Mouse (Mus musculus): Measurements from ENCODE around the gene Snx3. TPM values are rescaled to one million over a fixed set of nuclear protein-coding genes. Genes with fewer than 3 reads are reported as not detected.

Snx3 gene
- total RNA-seq, 2 experiments from 2014 or later = 166 to 177 TPM

GRCm38 (mm10) chr10:42502349-42503111 lies 700 bp downstream of the Snx3 start:
- DNase-seq (ENCODE audit: low spot score) = peak; percentile 6
- intact Hi-C loops (cut with DNase I) = loop anchor here (1.0 to 10.0 kb wide), 4 partner anchors 24 to 688 kb away; partner anchors contain the start of genes Afg1l and Sec63

- DNase-seq (ENCODE audit: low spot score) = no peak
- intact Hi-C loops (cut with DNase I) = loop anchor here (5.0 to 10.0 kb wide), 3 partner anchors 47 to 689 kb away; partner anchors contain the start of gene Sec63
Measured at GRCm38 (mm10) chr10:42504096-42504710, 2.4 kb downstream of the Snx3 start.

DNA sequence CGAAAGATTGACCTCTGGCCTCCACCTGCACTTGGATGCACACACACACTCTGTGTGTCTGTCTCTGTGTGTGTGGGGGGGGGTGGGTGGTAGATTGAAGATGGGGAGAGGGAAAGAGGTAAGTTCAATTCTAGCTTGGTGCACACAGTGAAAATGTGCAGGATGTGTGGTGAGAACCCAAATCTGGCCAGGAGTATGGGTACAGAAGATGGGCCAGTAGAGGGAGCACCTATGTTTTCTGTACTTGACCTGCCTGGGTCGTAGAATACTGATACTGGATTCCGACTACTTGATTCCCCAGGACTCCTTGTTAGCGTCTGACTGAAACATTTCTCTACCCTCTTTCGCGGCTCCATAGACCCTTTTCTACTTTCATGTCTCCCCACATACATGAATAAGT lies 8.3 kb downstream of the Snx3 start:
- DNase-seq (ENCODE audit: low spot score) = no peak
- intact Hi-C loops (cut with DNase I) = loop anchor here (5.0 kb wide), 1 partner anchor 68 kb away; no protein-coding TSS in a partner anchor

DNA sequence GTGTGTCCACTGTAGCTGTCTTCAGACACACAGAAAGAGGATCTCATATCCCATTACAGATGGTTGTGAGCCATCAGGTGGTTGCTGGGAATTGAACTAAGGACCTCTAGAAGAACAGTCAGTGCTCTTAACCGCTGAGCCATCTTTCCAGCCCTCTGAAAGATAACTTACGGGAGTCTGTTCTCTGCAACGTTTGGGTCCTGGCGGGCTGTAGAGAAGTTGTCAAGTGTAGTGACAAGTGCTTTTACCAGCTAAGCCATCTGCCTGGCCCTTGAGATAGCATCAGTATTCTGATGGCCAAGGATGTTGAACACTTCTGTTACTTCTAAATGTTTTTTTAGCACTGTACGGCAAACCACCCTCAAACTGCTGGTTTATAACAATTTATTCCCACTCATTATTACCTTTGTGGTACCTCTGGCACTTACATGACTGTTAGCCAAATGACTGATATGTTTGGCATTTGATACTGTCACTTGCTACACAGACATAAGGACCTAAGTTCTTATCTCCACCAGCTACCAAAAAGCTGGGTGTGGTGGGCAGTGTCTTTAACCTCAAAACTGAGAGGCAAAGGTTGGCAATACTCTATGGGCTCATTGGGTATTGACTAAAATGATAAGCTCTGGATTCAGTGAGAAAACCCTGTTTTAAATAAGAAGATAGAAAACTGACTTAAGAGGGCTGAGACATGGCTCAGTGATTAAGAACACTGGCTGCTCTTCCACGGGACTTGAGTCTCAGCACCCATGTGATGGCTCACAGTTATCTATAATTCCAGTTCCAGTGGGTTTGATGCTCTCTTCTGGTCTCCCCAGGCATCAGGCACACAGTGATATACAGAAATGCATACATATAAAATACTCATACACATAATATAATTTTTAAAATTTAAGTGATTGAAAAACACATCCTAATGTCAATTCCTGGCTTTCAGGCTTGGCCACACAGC lies 9.6 kb downstream of the Snx3 start:
- no peak for DNase-seq (ENCODE audit: low spot score)
- intact Hi-C loops (cut with DNase I) = loop anchor here (5.0 kb wide), 1 partner anchor 69 kb away; no protein-coding TSS in a partner anchor

DNA sequence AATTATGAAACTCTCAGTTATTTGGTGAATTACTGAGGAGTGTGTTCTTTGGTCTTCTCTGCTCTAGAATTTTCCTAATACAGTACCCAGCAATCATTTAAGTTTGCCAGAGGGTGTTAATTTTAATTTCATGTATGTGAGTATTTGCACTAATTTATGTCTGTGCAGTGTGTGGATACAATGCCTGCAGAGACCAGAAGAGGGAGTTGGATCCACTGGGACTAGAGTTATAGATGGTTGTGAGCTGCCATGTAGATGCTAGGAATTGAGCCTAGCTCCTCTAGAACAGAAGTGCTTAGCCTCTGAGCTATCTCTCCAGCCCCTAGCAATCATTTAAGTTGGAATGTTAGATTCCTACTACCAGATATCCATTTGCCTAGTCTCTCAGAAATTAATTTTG lies 12.3 kb downstream of the Snx3 start:
- intact Hi-C loops (cut with DNase I) = loop anchor here (5.0 kb wide), 1 partner anchor 72 kb away; no protein-coding TSS in a partner anchor
- no peak for DNase-seq (ENCODE audit: low spot score)

- intact Hi-C loops (cut with DNase I) = no loop called here
- no peak for DNase-seq (ENCODE audit: low spot score)
Measured at GRCm38 (mm10) chr10:42518363-42518762, 16.5 kb downstream of the Snx3 start.

DNA sequence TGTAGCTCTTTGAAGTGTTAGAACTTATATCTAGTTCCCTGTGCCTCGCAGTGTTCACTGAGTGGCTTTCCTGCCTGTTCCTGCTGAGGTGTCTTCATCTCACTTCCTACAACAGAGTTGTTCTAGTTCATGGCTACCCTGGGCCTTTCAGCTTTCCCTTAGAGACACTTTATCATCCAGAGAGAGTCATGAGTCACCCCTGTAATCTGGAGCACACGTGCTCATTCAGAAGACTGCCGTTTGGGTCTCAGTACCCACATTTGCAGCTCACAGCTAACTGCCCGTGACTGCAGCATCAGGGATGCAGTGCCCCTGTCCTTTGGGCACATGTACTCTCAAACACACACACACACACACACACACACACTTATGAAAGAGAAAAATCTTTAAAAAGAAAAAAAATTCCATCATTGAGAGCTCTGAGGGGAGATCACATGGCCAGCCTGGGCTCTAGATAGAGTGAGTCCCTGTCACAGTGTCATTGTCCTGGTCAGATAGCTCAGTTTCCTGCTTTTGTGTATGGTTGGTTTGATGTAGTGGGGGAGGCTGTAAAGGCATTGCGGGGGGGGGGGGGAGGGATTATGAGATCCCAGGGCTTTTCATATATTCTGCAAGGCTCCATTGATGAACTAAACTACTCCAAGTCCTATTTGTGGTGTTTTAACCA lies 19.6 kb downstream of the Snx3 start:
- no peak for DNase-seq (ENCODE audit: low spot score)
- intact Hi-C loops (cut with DNase I) = no loop called here

DNA sequence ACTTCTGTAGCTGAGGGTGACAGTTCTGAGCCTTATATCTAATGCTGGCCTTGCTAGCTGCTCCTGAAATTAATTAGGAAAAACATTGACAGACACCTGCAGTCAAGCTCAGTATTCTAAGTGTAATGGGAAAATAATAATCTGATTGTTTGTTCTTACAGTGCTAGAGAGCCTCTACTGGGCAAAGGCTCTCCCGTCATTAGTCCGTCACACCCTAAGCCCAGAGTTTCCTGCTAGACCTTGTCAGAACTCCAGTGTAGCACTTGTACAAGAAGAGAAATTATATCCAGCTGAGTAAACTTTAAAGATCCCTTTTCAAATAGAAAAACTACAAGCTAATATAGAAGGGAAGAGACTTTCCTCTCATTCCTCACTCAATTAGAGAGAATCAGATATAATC lies 21.1 kb downstream of the Snx3 start:
- no peak for DNase-seq (ENCODE audit: low spot score)
- intact Hi-C loops (cut with DNase I) = no loop called here

DNA sequence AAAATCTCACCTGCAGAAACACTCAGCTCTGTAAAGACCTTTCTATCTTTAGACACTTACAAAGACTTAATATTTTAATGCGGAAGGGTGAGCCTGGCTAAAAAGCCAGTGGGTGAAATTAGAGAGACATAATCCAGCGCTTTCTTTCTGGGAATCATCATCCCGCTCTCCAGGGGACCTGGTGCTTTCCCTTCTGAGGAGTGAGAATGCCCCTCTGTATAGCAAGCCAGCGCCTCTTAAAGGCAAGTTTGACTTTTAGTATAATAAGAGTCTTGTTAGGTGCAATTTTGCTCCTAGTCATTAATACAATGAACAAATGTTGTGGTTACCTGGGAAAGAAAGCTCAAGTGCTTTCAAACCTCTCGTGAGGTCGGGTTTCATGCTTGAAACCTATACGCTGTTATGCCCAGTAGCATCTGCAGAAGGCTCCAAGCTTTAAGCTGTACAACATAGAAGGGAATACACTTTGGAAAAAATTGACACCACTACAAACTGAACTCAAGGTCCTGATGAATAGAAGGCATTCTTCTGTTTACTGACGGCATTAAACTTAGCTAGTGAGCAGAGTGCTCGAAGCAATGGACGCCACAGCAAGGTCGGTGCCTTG lies 21.8 kb downstream of the Snx3 start:
- no peak for DNase-seq (ENCODE audit: low spot score)
- intact Hi-C loops (cut with DNase I) = no loop called here

GRCm38 (mm10) chr10:42525682-42526081 lies 23.9 kb downstream of the Snx3 start:
- intact Hi-C loops (cut with DNase I) = no loop called here
- no peak for DNase-seq (ENCODE audit: low spot score)

DNA sequence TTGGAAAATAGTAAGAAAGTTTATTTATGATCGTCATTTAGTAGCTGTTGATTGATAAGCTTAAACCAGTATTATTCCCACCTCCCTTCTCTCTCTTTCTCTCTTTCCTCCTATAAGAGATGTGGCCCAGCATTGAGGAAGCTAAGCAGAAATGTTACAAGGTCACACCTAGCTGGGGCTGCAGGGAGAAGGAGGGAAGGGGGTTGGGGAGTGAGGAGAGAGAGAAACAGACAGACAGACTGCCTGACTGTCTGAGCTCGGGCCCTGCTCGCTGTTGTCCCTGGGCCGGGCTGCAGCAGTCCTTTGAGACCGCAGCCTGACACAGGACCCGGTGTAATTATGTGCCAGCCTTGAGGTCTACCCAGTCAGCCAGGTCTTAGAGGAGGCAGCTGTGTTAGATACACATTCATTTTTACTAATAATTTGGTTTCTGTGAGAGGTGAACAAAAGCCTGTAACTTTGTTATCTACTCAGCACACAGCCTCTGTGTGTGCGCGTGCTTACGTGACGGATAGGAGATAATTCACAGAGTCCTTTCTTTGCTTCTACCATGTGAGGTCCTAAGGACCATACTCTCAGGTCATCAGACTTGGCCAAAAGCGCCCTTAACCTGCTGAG lies 32.1 kb downstream of the Snx3 start:
- intact Hi-C loops (cut with DNase I) = no loop called here
- no peak for DNase-seq (ENCODE audit: low spot score)

- no peak for DNase-seq (ENCODE audit: low spot score)
- intact Hi-C loops (cut with DNase I) = no loop called here
Measured at GRCm38 (mm10) chr10:42537571-42538316, 35.9 kb downstream of the Snx3 start.

GRCm38 (mm10) chr10:42545707-42546503 lies 44.1 kb downstream of the Snx3 start:
- no peak for DNase-seq (ENCODE audit: low spot score)
- intact Hi-C loops (cut with DNase I) = no loop called here

GRCm38 (mm10) chr10:42546507-42546906 lies 44.7 kb downstream of the Snx3 start:
- intact Hi-C loops (cut with DNase I) = no loop called here
- DNase-seq (ENCODE audit: low spot score) = no peak

GRCm38 (mm10) chr10:42559581-42560200 lies 57.9 kb downstream of the Snx3 start:
- intact Hi-C loops (cut with DNase I) = no loop called here
- DNase-seq (ENCODE audit: low spot score) = no peak

DNA sequence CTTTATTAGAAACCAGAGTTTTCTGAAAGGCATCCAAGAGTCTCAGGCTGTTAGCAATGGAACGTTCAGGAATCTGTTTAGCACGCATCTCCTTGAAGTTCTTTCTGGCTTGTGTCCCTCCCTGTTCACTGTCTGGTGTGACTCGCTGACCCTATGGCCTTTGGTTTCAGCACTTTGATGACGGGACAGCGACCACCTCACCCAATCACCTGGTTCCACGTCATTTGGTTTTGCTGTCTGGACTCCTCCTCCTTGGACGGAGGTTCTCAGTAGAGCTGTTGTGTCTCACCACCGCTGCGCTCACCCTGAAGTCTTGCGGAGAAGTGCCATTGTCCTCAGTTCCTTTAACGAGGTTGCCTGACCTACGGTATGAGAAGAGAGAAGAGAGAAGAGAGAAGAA lies 60.4 kb downstream of the Snx3 start:
- intact Hi-C loops (cut with DNase I) = no loop called here
- no peak for DNase-seq (ENCODE audit: low spot score)

DNA sequence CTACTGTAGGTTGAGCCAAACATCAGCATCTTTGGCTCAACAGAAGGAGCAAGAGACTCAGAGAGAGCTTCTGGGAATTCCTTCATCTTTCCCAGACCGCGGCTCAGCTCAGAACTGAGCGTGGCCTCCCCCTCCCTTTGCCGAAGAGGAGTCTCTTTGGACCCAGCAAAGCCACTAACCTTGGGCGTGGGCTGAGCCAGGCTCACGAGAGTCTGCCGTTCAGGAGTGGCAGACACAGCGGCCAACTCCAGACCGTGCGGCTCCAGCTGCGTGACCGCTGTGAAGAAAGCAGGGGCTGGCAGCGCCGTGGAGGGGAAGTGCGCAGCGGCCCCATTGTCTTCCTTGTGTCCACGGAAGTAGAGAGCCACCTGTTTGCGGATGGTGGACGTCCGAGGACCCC lies 70.7 kb downstream of the Snx3 start:
- DNase-seq (ENCODE audit: low spot score) = no peak
- intact Hi-C loops (cut with DNase I) = no loop called here
